ENCODE assay signal across 18 mouse cellular contexts in genomic region chr1:39280391-39280790, GRCm38 (mm10).
DNase-seq lines count a peak whose midpoint lies in the region; ATAC-seq and TF ChIP-seq lines count a peak whose summit lies in the region.
"Had no signal": no experiment of that assay in that cellular context is flagged by ENCODE, and none has a peak within 500 bp of the region (broad histone marks: within the 10 kb centered on the region; RNA-seq: fewer than 3 reads in every experiment).

No protein-coding gene starts in this region.

- peak; percentile 31 to 57 for DNase-seq in heart, adult 2 months
- peak; percentile 43 to 58 for DNase-seq in cerebellum, adult 18-20 months
- peak; percentile 51 to 62 for DNase-seq in cerebellum, postnatal 25 days
- peak; percentile 22 to 37 for DNase-seq in heart, postnatal 14 days
- DNase-seq in layer of hippocampus, postnatal 10 days (ENCODE audit: low spot score in 2 of 2) = no peak
- no peak for DNase-seq in lung, adult 18-20 months
- DNase-seq: embryo, embryonic 11 days; gastrocnemius, postnatal 36 days; right cerebral cortex, adult 18-20 months; spleen, adult 18-20 months had no signal

- peaks cover 9% of the 10 kb centered on the region; the same call in 1 of the 2 replicates for H3K9me3 ChIP-seq in heart, embryonic 12.5 days (replicated peaks)
- H3K9me3 ChIP-seq: kidney, embryonic 15.5 days; midbrain, embryonic 12.5 days; neural tube, embryonic 12.5 days had no signal

- H3K4me3 ChIP-seq in heart, adult 2 months = peak overlapping the region; percentile 22; the same call in 1 of the 2 replicates
- H3K4me3 ChIP-seq in heart, embryonic 12.5 days = no peak overlapping the region
- H3K4me3 ChIP-seq: kidney, embryonic 15.5 days; midbrain, embryonic 12.5 days; neural tube, embryonic 12.5 days had no signal

- no peak for TF ChIP-seq POLR2A in heart, adult 2 months (IDR thresholded peaks at IDR 0.05; ENCODE audit: insufficient read depth, low read depth, low read length)

- peak overlapping the region; percentile 68 for H3K27ac ChIP-seq in heart, adult 2 months
- no peak overlapping the region for H3K27ac ChIP-seq in heart, embryonic 12.5 days (ENCODE audit: poor library complexity, severe bottlenecking)
- H3K27ac ChIP-seq: hindbrain, postnatal 0 days; kidney, embryonic 15.5 days; liver, embryonic 14.5 days; midbrain, embryonic 12.5 days; neural tube, embryonic 12.5 days had no signal

- TF ChIP-seq CTCF in heart, adult 2 months (IDR thresholded peaks at IDR 0.05) = no peak

- no peaks in the 10 kb centered on the region for H3K27me3 ChIP-seq in heart, adult 2 months (ENCODE audit: control insufficient read depth, insufficient read depth, low read length)
- peaks cover 14% of the 10 kb centered on the region; the same call in 1 of the 2 replicates for H3K27me3 ChIP-seq in heart, embryonic 12.5 days (replicated peaks)
- H3K27me3 ChIP-seq: kidney, embryonic 15.5 days; midbrain, embryonic 12.5 days; neural tube, embryonic 12.5 days had no signal

- intact Hi-C loops in heart, adult 2 months (cut with DNase I) = loop anchor here (2.0 kb wide), 1 partner anchor 84 kb away; no protein-coding TSS in a partner anchor
- intact Hi-C loops in heart, postnatal 14 days (cut with DNase I) = no loop called here

- 0 out of 2 replicates have a peak, but pooled peaks have one; percentile 11 for TF ChIP-seq EP300 in heart, adult 2 months (IDR thresholded peaks at IDR 0.05; ENCODE audit: insufficient read depth, low read depth, low read length)

- peaks cover 7% of the 10 kb centered on the region; the same call in 1 of the 2 replicates for H3K4me1 ChIP-seq in heart, adult 2 months (ENCODE audit: control insufficient read depth, insufficient read depth, low read length)
- peaks cover 27% of the 10 kb centered on the region for H3K4me1 ChIP-seq in heart, embryonic 12.5 days (replicated peaks)
- H3K4me1 ChIP-seq: kidney, embryonic 15.5 days; neural tube, embryonic 12.5 days had no signal

- H3K9ac ChIP-seq in heart, adult 2 months (ENCODE audit: low read depth, low read length) = no peak overlapping the region
- no peak overlapping the region for H3K9ac ChIP-seq in heart, embryonic 12.5 days
- H3K9ac ChIP-seq: kidney, embryonic 15.5 days; liver, embryonic 14.5 days; midbrain, embryonic 12.5 days; neural tube, embryonic 12.5 days had no signal

- 52% methylated on average over 7 of the region's 7 CpGs for WGBS in heart, adult 2 months
- WGBS in heart, embryonic 12.5 days = 60% methylated on average over 7 of the region's 7 CpGs

- no peaks in the 10 kb centered on the region for H3K36me3 ChIP-seq in heart, adult 2 months (ENCODE audit: control insufficient read depth, insufficient read depth, low read length)
- no peaks in the 10 kb centered on the region for H3K36me3 ChIP-seq in heart, embryonic 12.5 days
- H3K36me3 ChIP-seq: kidney, embryonic 15.5 days; midbrain, embryonic 12.5 days; neural tube, embryonic 12.5 days had no signal

- no peak for ATAC-seq in heart, embryonic 12.5 days (ENCODE audit: insufficient number of reproducible peaks, low FRiP score)
- ATAC-seq: forebrain, embryonic 16.5 days; hindbrain, postnatal 0 days; intestine, postnatal 0 days had no signal

- H3K4me2 ChIP-seq in heart, embryonic 12.5 days = no peak overlapping the region
- H3K4me2 ChIP-seq: kidney, embryonic 15.5 days; midbrain, embryonic 12.5 days; neural tube, embryonic 12.5 days had no signal

- no peaks in the 10 kb centered on the region for H3K79me2 ChIP-seq in heart, adult 2 months (replicated peaks; ENCODE audit: control insufficient read depth, insufficient read depth, low read length)

Comparison
In these comparisons a context has a peak if more than half of its experiments do, and no peak if none do; other contexts are left out.
1. DNase-seq: peak in heart, adult 2 months (2 of 2), cerebellum, adult 18-20 months (2 of 2), cerebellum, postnatal 25 days (2 of 2) and heart, postnatal 14 days (2 of 2); none in layer of hippocampus, postnatal 10 days (0 of 2) and lung, adult 18-20 months (0 of 2).